Mouse (Mus musculus) CH12.LX (cell line): Measurements from ENCODE around the gene Cntfr. TPM values are rescaled to one million over a fixed set of nuclear protein-coding genes. Genes with fewer than 3 reads are reported as not detected.
A peak's percentile ranks its signal among the peaks of the same experiment; 100 is the strongest.

Source experiments
- DNase-seq: peaks from one replicate; pipeline ENCODE4 v3.0.0-alpha.2; 2013; ENCODE audit errors: extremely low read depth
- H3K27ac ChIP-seq: 2 replicates; pipeline ENCODE4 v1.5.1; 2012; ENCODE audit warnings: low read depth, mild to moderate bottlenecking, control low read depth, moderate library complexity; ENCODE audit not compliant: insufficient read depth
- H3K27me3 ChIP-seq: replicated peaks from 2 replicates; pipeline ENCODE3; 2012; ENCODE audit warnings: inconsistent platforms
- H3K36me3 ChIP-seq, 2 experiments: replicated peaks in 1 of 2; 2 replicates each; pipeline versions ENCODE3 to v1.6.1; 2012; ENCODE audit warnings: inconsistent platforms in 1 of 2, low read length in 1 of 2, mild to moderate bottlenecking in 1 of 2, mixed read lengths in 1 of 2, moderate library complexity in 1 of 2; ENCODE audit not compliant: control insufficient read depth in 1 of 2, insufficient read depth in 1 of 2
- H3K4me1 ChIP-seq, 2 experiments: 2 replicates each; pipeline ENCODE4 v1.6.1; 2012; ENCODE audit warnings: inconsistent platforms in 1 of 2, moderate library complexity in 1 of 2; ENCODE audit not compliant: insufficient read depth in 2 of 2, control insufficient read depth in 1 of 2
- H3K4me2 ChIP-seq: 2 replicates; pipeline ENCODE4 v1.6.1; 2012; ENCODE audit warnings: low read depth, mild to moderate bottlenecking, control low read depth; ENCODE audit not compliant: poor library complexity, insufficient read depth, severe bottlenecking
- H3K4me3 ChIP-seq, 3 experiments: fragments of 150-350 bp in 1 of 3; sonication (generic) in 1 of 3; replicated peaks in 1 of 3; 2 replicates each; pipeline versions ENCODE3 to v1.5.1; 2011 to 2012; ENCODE audit warnings: low read depth in 2 of 3, low read length in 2 of 3, mild to moderate bottlenecking in 2 of 3, moderate library complexity in 2 of 3, control low read depth in 1 of 3, improper control_type of control experiment in 1 of 3, inconsistent platforms in 1 of 3, mixed read lengths in 1 of 3; ENCODE audit not compliant: poor library complexity in 1 of 3
- H3K79me2 ChIP-seq: replicated peaks from 2 replicates; pipeline ENCODE4 v1.6.1; 2012; ENCODE audit warnings: mild to moderate bottlenecking, moderate library complexity; ENCODE audit not compliant: control insufficient read depth, poor library complexity, insufficient read depth, severe bottlenecking; ENCODE audit errors: extremely low read depth
- H3K9ac ChIP-seq: 2 replicates; pipeline ENCODE4 v1.6.1; 2012; ENCODE audit warnings: low read depth, mild to moderate bottlenecking, control low read depth, moderate library complexity; ENCODE audit not compliant: insufficient read depth
- H3K9me3 ChIP-seq: replicated peaks from 2 replicates; pipeline ENCODE3; 2012; ENCODE audit warnings: low read length, inconsistent platforms, mixed read lengths
- BHLHE40 ChIP-seq: IDR thresholded peaks from 2 replicates; pipeline ENCODE4 v1.6.1; 2011; ENCODE audit warnings: mild to moderate bottlenecking, low read depth, low read length, improper control_type of control experiment
- CHD1 ChIP-seq: IDR thresholded peaks from 2 replicates; pipeline ENCODE4 v1.6.1; 2012; ENCODE audit warnings: low read depth, low read length, improper control_type of control experiment, inconsistent platforms
- CHD2 ChIP-seq: IDR thresholded peaks from 2 replicates; pipeline ENCODE4 v1.6.1; 2011; ENCODE audit warnings: low read length, improper control_type of control experiment
- CTCF ChIP-seq, 2 experiments: IDR thresholded peaks in 1 of 2; conservative IDR thresholded peaks in 1 of 2; 2 replicates each; pipeline ENCODE4 v1.5.1; 2011 to 2012; ENCODE audit warnings: low read depth in 2 of 2, low read length in 2 of 2, improper control_type of control experiment in 1 of 2, inconsistent platforms in 1 of 2, mild to moderate bottlenecking in 1 of 2, moderate library complexity in 1 of 2
- ELF1 ChIP-seq: IDR thresholded peaks from 2 replicates; pipeline ENCODE4 v1.6.1; 2014; ENCODE audit warnings: low read depth, mild to moderate bottlenecking, inconsistent platforms, low read length, improper control_type of control experiment
- EP300 ChIP-seq: IDR thresholded peaks from 2 replicates; pipeline ENCODE4 v1.6.1; 2011; ENCODE audit warnings: low read length, improper control_type of control experiment
- GABPA ChIP-seq: IDR thresholded peaks from 2 replicates; pipeline ENCODE4 v1.6.1; 2012; ENCODE audit warnings: low read depth, low read length, improper control_type of control experiment, inconsistent platforms; ENCODE audit not compliant: insufficient replicate concordance
- HCFC1 ChIP-seq: IDR thresholded peaks from 2 replicates; pipeline ENCODE4 v1.6.1; 2012; ENCODE audit warnings: low read depth, mild to moderate bottlenecking, inconsistent platforms, low read length, improper control_type of control experiment
- IRF4 ChIP-seq: IDR thresholded peaks from 2 replicates; pipeline ENCODE4 v1.6.1; 2014; ENCODE audit warnings: low read depth, mild to moderate bottlenecking, inconsistent platforms, low read length, improper control_type of control experiment
- JUN ChIP-seq: IDR thresholded peaks from 2 replicates; pipeline ENCODE4 v1.6.1; 2011; ENCODE audit warnings: low read depth, mild to moderate bottlenecking, low read length, improper control_type of control experiment, moderate library complexity; ENCODE audit not compliant: insufficient read depth
- JUND ChIP-seq: conservative IDR thresholded peaks from 2 replicates; pipeline ENCODE4 v1.6.1; 2011; ENCODE audit warnings: low read depth, low read length, improper control_type of control experiment
- MAFK ChIP-seq: IDR thresholded peaks from 2 replicates; pipeline ENCODE4 v1.6.1; 2011; ENCODE audit warnings: low read length, improper control_type of control experiment; ENCODE audit not compliant: insufficient replicate concordance
- MAX ChIP-seq: IDR thresholded peaks from 2 replicates; pipeline ENCODE4 v1.6.1; 2011; ENCODE audit warnings: low read length, improper control_type of control experiment
- MAZ ChIP-seq: IDR thresholded peaks from 2 replicates; pipeline ENCODE4 v1.6.1; 2012; ENCODE audit warnings: low read depth, mild to moderate bottlenecking, inconsistent platforms, low read length, improper control_type of control experiment, moderate library complexity
- MEF2A ChIP-seq: IDR thresholded peaks from 2 replicates; pipeline ENCODE4 v1.6.1; 2014; ENCODE audit warnings: low read depth, mild to moderate bottlenecking, inconsistent platforms, low read length, improper control_type of control experiment, borderline replicate concordance
- MXI1 ChIP-seq: IDR thresholded peaks from 2 replicates; pipeline ENCODE4 v1.6.1; 2011; ENCODE audit warnings: mild to moderate bottlenecking, low read depth, low read length, improper control_type of control experiment
- MYC ChIP-seq: IDR thresholded peaks from 2 replicates; pipeline ENCODE4 v1.6.1; 2011; ENCODE audit warnings: low read depth, mild to moderate bottlenecking, improper control_type of control experiment, low read length
- NELFE ChIP-seq: IDR thresholded peaks from 2 replicates; pipeline ENCODE4 v1.6.1; 2011; ENCODE audit warnings: low read depth, low read length, improper control_type of control experiment
- NRF1 ChIP-seq: IDR thresholded peaks from 2 replicates; pipeline ENCODE4 v1.6.1; 2014; ENCODE audit warnings: low read depth, mild to moderate bottlenecking, inconsistent platforms, low read length, improper control_type of control experiment, moderate library complexity
- PAX5 ChIP-seq: IDR thresholded peaks from 2 replicates; pipeline ENCODE4 v1.6.1; 2012; ENCODE audit warnings: low read length, inconsistent platforms, mixed read lengths
- POLR2A ChIP-seq: IDR thresholded peaks from 2 replicates; pipeline ENCODE4 v1.6.1; 2011; ENCODE audit warnings: low read depth, mild to moderate bottlenecking, improper control_type of control experiment, low read length
- POLR2AphosphoS2 ChIP-seq: IDR thresholded peaks from 2 replicates; pipeline ENCODE4 v1.6.1; 2011; ENCODE audit warnings: low read depth, low read length, improper control_type of control experiment
- RAD21 ChIP-seq: IDR thresholded peaks from 2 replicates; pipeline ENCODE4 v1.6.1; 2011; ENCODE audit warnings: low read depth, mild to moderate bottlenecking, low read length, improper control_type of control experiment, moderate library complexity
- RCOR1 ChIP-seq: conservative IDR thresholded peaks from 2 replicates; pipeline ENCODE4 v1.6.1; 2012; ENCODE audit warnings: low read depth, mild to moderate bottlenecking, inconsistent platforms, low read length, improper control_type of control experiment
- SIN3A ChIP-seq: IDR thresholded peaks from 2 replicates; pipeline ENCODE4 v1.6.1; 2012; ENCODE audit warnings: low read length, improper control_type of control experiment, inconsistent platforms
- SMC3 ChIP-seq: IDR thresholded peaks from 2 replicates; pipeline ENCODE4 v1.6.1; 2011; ENCODE audit warnings: low read depth, low read length, improper control_type of control experiment
- TBP ChIP-seq: conservative IDR thresholded peaks from 2 replicates; pipeline ENCODE4 v1.6.1; 2011; ENCODE audit warnings: low read depth, low read length, improper control_type of control experiment
- TCF12 ChIP-seq: IDR thresholded peaks from 2 replicates; pipeline ENCODE4 v1.6.1; 2014; ENCODE audit warnings: low read depth, mild to moderate bottlenecking, inconsistent platforms, low read length, improper control_type of control experiment
- UBTF ChIP-seq: IDR thresholded peaks from 2 replicates; pipeline ENCODE4 v1.6.1; 2012; ENCODE audit warnings: low read depth, mild to moderate bottlenecking, inconsistent platforms, low read length, improper control_type of control experiment, moderate library complexity
- USF1 ChIP-seq: IDR thresholded peaks from 2 replicates; pipeline ENCODE4 v1.6.1; 2014; ENCODE audit warnings: low read depth, mild to moderate bottlenecking, inconsistent platforms, low read length, improper control_type of control experiment
- USF2 ChIP-seq: conservative IDR thresholded peaks from 2 replicates; pipeline ENCODE4 v1.6.1; 2011; ENCODE audit warnings: low read depth, low read length, improper control_type of control experiment
- ZC3H11A ChIP-seq: IDR thresholded peaks from 2 replicates; pipeline ENCODE4 v1.6.1; 2012; ENCODE audit warnings: low read depth, mild to moderate bottlenecking, inconsistent platforms, low read length, improper control_type of control experiment
- ZKSCAN1 ChIP-seq: IDR thresholded peaks from 2 replicates; pipeline ENCODE4 v1.6.1; 2012; ENCODE audit warnings: low read depth, inconsistent platforms, low read length, improper control_type of control experiment, borderline replicate concordance
- ZMIZ1 ChIP-seq: IDR thresholded peaks from 2 replicates; pipeline ENCODE4 v1.6.1; 2012; ENCODE audit warnings: low read depth, mild to moderate bottlenecking, inconsistent platforms, low read length, improper control_type of control experiment
- dilution Hi-C: fragments of 300-500 bp; cut with MboI; formaldehyde crosslinking; loops from 2 replicates; pipeline ENCODE4 v1.14.3; 2020; ENCODE audit warnings: low sequenced_read_pairs; ENCODE audit not compliant: extremely low pct_unique_long_range_greater_than_20kb, extremely low pct_ligation_motif_present
- in situ Hi-C: fragments of 300-500 bp; cut with MboI; formaldehyde crosslinking; loops from 3 replicates; pipeline ENCODE4 v1.14.3; 2019; ENCODE audit warnings: low sequenced_read_pairs, low pct_ligation_motif_present, low pct_unique_long_range_greater_than_20kb, mixed read lengths
- polyA plus RNA-seq: library from polyadenylated mRNA; unstranded; fragments of >175 nt; gene quantifications from 2 replicates; pipeline ENCODE4 v1.2.1, GENCODE M21; 2012; ENCODE audit warnings: low read depth; ENCODE audit not compliant: insufficient read length
- total RNA-seq, 2 experiments: library from RNA; depleted of rRNA; stranded (reverse); fragments of 300-350 nt in 1 of 2; fragments of >200 nt in 1 of 2; gene quantifications; 2 replicates each; pipeline ENCODE4 v1.2.3; 2012 to 2014

The Cntfr gene
- total and polyA plus RNA-seq, 3 experiments = not detected

GRCm38 (mm10) chr4:41740380-41741157, 43.7 kb upstream of the Cntfr start:
- Histone ChIP-seq H3K27me3 (peaks cover 25% of the 10 kb centered on the region), H3K27ac (peak overlapping the region; percentile 46), H3K4me2 (peak overlapping the region; percentile 62), H3K4me3 (peak overlapping the region; percentile 63 to 89 (median 87)), H3K9ac (peak overlapping the region; percentile 47), H3K79me2 (0 out of 2 replicates have a peak, but pooled peaks cover 8% of the 10 kb centered on the region), H3K4me1 (peaks cover 8 to 15% of the 10 kb centered on the region in 2 experiments; a peak in 3 of 4 replicates), H3K9me3 (peaks cover 6% of the 10 kb centered on the region), H3K36me3 (peaks cover 13 to 19% of the 10 kb centered on the region in 2 experiments)
- dilution Hi-C loops = no loop called here
- in situ Hi-C loops = no loop called here
- peak; percentile 76 for DNase-seq
- TF ChIP-seq USF1 (peak; percentile 15; the same call in 1 of the 2 replicates), CHD1 (0 out of 2 replicates have a peak, but pooled peaks have one; percentile 9), HCFC1 (no peak; the same call in 1 of the 2 replicates), ELF1 (no peak), ZMIZ1 (no peak), IRF4 (peak; percentile 24; the same call in 1 of the 2 replicates), POLR2AphosphoS2 (no peak), GABPA (no peak), PAX5 (no peak), EP300 (peak; percentile 24), TBP (no peak), ZC3H11A (no peak), RCOR1 (no peak), NRF1 (0 out of 2 replicates have a peak, but pooled peaks have one; percentile 17), POLR2A (no peak), SIN3A (peak; percentile 54; the same call in 1 of the 2 replicates), CTCF (conservative IDR thresholded peaks at IDR 0.05 in 1 of 2, IDR thresholded peaks at IDR 0.05 in 1 of 2; ENCODE audit: low read depth in 2 of 2, low read length in 2 of 2) (peak in 1 of 2 experiments; percentile 49; a peak in 2 of 4 replicates), RAD21 (no peak; the same call in 1 of the 2 replicates), UBTF (no peak), NELFE (0 out of 2 replicates have a peak, but pooled peaks have one; percentile 28), MYC (peak; percentile 57; the same call in 1 of the 2 replicates), TCF12 (peak; percentile 20; the same call in 1 of the 2 replicates), MAZ (no peak), JUND (no peak), BHLHE40 (0 out of 2 replicates have a peak, but pooled peaks have one; percentile 14), CHD2 (no peak), MAX (peak; percentile 85; the same call in 1 of the 2 replicates), USF2 (no peak), MEF2A (no peak), MXI1 (peak; percentile 93), JUN (no peak), SMC3 (no peak), ZKSCAN1 (no peak), MAFK (no peak)
